Mouse (Mus musculus): ENCODE measurements around the gene Kcnc3.

The Kcnc3 gene

GRCm38 (mm10) chr7:44570989-44571388, 19.5 kb upstream of the Kcnc3 start:
- no peak for DNase-seq (ENCODE audit: low read depth, low spot score)

- no peak for DNase-seq (ENCODE audit: low read depth, low spot score)
These were observed 18.7 kb upstream of the Kcnc3 start for GRCm38 (mm10) chr7:44571811-44572210.

GRCm38 (mm10) chr7:44572213-44572701, 18.2 kb upstream of the Kcnc3 start, which contains the start of gene Napsa:
Gene Napsa (plus strand): TSS chr7:44572380.
- no peak for DNase-seq (ENCODE audit: low read depth, low spot score)

GRCm38 (mm10) chr7:44572956-44573484, 17.4 kb upstream of the Kcnc3 start:
- no peak for DNase-seq (ENCODE audit: low read depth, low spot score)

- DNase-seq (ENCODE audit: low read depth, low spot score): no peak
These were observed 14.1 kb upstream of the Kcnc3 start for GRCm38 (mm10) chr7:44576333-44576844.

GRCm38 (mm10) chr7:44581637-44582036, 8.8 kb upstream of the Kcnc3 start:
- no peak for DNase-seq (ENCODE audit: low read depth, low spot score)

- DNase-seq (ENCODE audit: low read depth, low spot score): no peak
These were observed 7.8 kb upstream of the Kcnc3 start for GRCm38 (mm10) chr7:44582709-44583108.

- DNase-seq (ENCODE audit: low read depth, low spot score): no peak
These were observed 7.3 kb upstream of the Kcnc3 start for GRCm38 (mm10) chr7:44583146-44583545.

- no peak for DNase-seq (ENCODE audit: low read depth, low spot score)
These were observed 6.1 kb upstream of the Kcnc3 start for GRCm38 (mm10) chr7:44584265-44584804.

GRCm38 (mm10) chr7:44584921-44585320, 5.5 kb upstream of the Kcnc3 start:
- no peak for DNase-seq (ENCODE audit: low read depth, low spot score)

GRCm38 (mm10) chr7:44585606-44586005, 4.9 kb upstream of the Kcnc3 start:
- no peak for DNase-seq (ENCODE audit: low read depth, low spot score)

GRCm38 (mm10) chr7:44586518-44586917, 3.9 kb upstream of the Kcnc3 start:
- no peak for DNase-seq (ENCODE audit: low read depth, low spot score)

- peak; percentile 69 for DNase-seq (ENCODE audit: low read depth, low spot score)
These were observed 3.5 kb upstream of the Kcnc3 start for GRCm38 (mm10) chr7:44586930-44587329.

GRCm38 (mm10) chr7:44587676-44588075, 2.8 kb upstream of the Kcnc3 start:
- no peak for DNase-seq (ENCODE audit: low read depth, low spot score)

GRCm38 (mm10) chr7:44588338-44588737, 2.1 kb upstream of the Kcnc3 start:
- no peak for DNase-seq (ENCODE audit: low read depth, low spot score)

GRCm38 (mm10) chr7:44589149-44589548, 1.3 kb upstream of the Kcnc3 start:
- DNase-seq (ENCODE audit: low read depth, low spot score): peak; percentile 90

GRCm38 (mm10) chr7:44589946-44590345, 518 bp upstream of the Kcnc3 start:
- DNase-seq (ENCODE audit: low read depth, low spot score): no peak

- no peak for DNase-seq (ENCODE audit: low read depth, low spot score)
These were observed 1.1 kb downstream of the Kcnc3 start for GRCm38 (mm10) chr7:44591348-44592116.

GRCm38 (mm10) chr7:44593051-44593450, 2.6 kb downstream of the Kcnc3 start:
- no peak for DNase-seq (ENCODE audit: low read depth, low spot score)

- peak; percentile 92 for DNase-seq (ENCODE audit: low read depth, low spot score)
These were observed 3.3 kb downstream of the Kcnc3 start for GRCm38 (mm10) chr7:44593775-44594174.

GRCm38 (mm10) chr7:44594291-44594690, 3.8 kb downstream of the Kcnc3 start:
- DNase-seq (ENCODE audit: low read depth, low spot score): no peak

GRCm38 (mm10) chr7:44595131-44595561, 4.7 kb downstream of the Kcnc3 start:
- DNase-seq (ENCODE audit: low read depth, low spot score): no peak

- no peak for DNase-seq (ENCODE audit: low read depth, low spot score)
These were observed 5.6 kb downstream of the Kcnc3 start for GRCm38 (mm10) chr7:44596051-44596450.

Data from mesoderm, embryonic 11.5 days (tissue).